Mouse (Mus musculus) liver, embryonic 14.5 days (tissue): Measurements from ENCODE around the gene Cd2bp2.

Experiments used
- CTCF ChIP-seq: IDR thresholded peaks from 2 replicates; pipeline ENCODE4 v1.5.1; 2016; ENCODE audit warnings: antibody characterized with exemption, low read depth, control low read depth
- EP300 ChIP-seq: IDR thresholded peaks from 2 replicates; pipeline ENCODE4 v1.6.1; 2016; ENCODE audit warnings: antibody characterized with exemption, low read depth

- TF ChIP-seq CTCF (no peak), EP300 (no peak)
These were observed 21.6 kb upstream of the Cd2bp2 start for GRCm38 (mm10) chr7:127217475-127217874.
